Mouse (Mus musculus): ENCODE measurements around the gene Gm34302. TPM values are rescaled to one million over a fixed set of nuclear protein-coding genes. Genes with fewer than 3 reads are reported as not detected.
A peak's percentile ranks its signal among the peaks of the same experiment; 100 is the strongest.
"Not testable (repeated sequence)": the region's sequence is repeated elsewhere in the genome, so short reads cannot be mapped to it uniquely, and the experiment has no call there.

The Gm34302 gene
- total RNA-seq (2021): not detected

DNA sequence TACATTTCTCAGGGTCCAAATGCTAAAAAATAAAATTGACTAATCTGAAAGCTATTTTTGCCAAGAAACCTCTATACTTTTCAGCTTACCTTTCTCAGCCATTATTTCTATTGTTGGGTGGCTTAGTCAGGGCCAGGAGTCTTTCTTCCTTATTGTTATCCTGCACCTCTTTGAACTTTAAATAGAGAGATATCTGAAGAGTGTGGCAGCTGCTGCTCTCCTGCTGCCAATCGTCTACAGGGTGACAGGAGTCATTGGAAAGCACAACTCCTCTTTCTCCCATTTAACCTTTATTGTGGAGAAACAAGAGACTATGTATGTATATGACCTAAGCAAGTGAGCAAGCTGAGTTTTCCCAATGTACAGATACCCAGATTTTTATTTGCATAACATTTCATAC lies at the start of gene Gm34302:
Gm34302 (minus strand) TSS at position 154 of the 400 bp plus-strand sequence.
- intact Hi-C loops (cut with DNase I): no loop called here

DNA sequence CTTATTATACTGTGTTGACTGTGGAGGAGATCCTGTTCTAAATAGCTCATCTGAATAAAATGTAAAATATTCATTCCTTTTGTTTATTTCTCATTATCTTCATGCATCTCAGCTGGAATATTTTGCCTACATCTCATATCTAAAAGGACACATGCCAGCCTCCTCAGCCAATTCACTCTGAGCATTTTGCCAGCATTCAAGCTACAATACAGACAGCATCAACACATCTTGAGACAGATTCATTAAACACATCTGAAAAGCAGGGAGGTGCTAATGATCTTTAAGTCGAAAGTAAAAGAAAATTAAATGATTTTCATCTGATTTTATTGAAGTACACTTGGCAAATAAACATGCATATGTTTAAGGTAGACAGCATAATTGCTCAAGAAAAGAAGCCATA lies 48.2 kb upstream of the Gm34302 start:
- DNase-seq (ENCODE audit: low spot score in 2 of 2): no peak
- intact Hi-C loops (cut with DNase I): no loop called here

More for the DNA sequence above, at the start of gene Gm34302:
- no peak for DNase-seq (ENCODE audit: low spot score in 2 of 2)

DNA sequence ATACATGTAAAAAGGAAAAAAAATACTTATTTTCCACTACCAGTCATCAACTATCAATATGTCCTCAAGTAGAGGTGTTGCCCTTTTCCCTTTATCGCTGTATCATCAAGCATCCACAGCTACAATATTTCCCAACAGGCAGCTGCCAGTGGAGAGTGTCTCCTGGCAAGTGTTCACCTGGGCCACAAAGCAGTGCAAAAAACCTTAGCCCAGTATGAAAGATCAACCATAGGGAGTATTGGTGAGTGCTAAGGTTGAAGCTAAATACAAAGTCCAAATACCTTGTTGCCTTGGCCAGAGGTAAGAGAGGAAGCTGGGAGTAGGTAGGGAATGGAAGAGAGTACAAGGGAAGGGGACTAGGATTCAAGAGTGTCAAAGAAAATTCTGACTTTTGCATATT lies 34.0 kb upstream of the Gm34302 start:
- intact Hi-C loops (cut with DNase I): no loop called here
- DNase-seq (ENCODE audit: low spot score in 2 of 2): no peak

DNA sequence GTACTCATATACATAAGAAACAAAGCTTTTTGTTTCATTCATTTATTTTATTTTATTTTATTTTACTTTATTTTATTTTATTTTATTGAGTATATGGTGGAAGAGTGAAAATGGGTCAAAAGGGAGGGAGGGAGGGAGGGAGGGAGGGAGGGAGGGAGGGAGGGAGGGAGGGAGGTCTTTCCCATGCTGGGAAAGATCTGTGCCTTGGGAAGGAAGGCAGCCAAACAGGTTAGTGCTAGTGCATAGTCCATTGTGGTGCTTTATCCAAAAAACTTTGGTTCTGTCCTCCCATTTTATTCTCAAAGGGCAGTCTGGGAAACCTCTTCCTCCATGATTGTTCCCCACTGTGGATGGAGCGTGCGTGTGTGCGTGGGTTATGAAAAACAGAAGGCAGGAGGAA lies 32.6 kb upstream of the Gm34302 start:
- intact Hi-C loops (cut with DNase I); DNase-seq (ENCODE audit: low spot score in 2 of 2): not testable (repeated sequence)

DNA sequence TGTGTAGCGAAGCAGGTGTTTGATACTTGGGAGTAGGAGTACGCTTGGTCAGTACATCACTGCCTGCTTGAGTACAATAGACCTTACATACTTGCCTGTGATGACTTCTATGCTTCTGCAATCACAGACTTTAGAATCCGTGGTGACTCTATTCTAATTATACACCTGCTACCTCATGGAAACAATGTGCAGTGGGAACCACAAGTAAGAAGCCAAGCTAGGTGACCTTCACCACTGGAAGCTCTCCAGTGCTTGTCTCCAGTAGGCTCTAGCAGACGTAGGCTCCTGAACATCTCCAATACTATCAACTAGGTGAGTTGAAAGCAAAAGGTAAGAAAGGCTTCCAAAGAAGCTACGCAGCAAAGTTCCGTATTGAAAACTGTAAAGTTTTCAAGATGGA lies 27.6 kb upstream of the Gm34302 start:
- intact Hi-C loops (cut with DNase I): no loop called here
- DNase-seq (ENCODE audit: low spot score in 2 of 2): no peak

DNA sequence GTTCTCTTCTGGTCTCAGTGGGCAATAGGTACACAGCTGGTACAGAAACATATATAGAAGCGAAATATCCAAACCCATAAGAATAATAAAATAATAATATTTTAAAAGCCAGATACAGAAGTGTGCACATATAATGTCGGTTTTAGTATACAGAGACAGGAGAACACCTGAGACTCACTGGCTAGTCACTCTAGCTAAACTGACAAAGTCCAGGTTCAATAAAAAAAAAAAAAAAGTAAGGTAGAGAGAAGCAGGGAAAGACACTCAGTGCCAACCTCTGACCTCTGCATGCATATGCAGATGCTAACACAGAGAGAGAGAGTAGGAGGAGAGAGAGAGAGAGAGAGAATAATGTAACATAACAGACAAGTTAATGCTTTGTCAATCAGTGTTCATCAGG lies 25.8 kb upstream of the Gm34302 start:
- intact Hi-C loops (cut with DNase I): no loop called here
- DNase-seq (ENCODE audit: low spot score in 2 of 2): no peak

DNA sequence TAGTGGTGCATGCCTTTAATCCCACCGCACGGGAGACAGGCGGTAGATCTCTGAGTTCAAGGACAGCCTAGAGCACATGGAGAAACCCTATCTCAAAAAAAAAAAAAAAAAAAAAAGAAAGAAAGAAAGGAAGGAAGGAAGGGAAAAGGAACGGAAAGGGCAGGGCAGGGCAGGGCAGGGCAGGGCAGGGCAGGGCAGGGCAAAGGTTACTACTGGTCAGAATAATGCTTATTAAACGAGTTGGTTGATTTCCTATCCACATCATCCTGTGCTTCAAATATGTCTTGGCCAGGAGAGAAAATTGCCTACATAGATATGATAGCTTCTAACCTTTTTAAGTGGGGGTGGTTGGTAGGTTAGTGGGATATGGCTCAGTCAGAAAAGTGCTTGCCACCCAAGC lies 25.2 kb upstream of the Gm34302 start:
- intact Hi-C loops (cut with DNase I): no loop called here
- DNase-seq (ENCODE audit: low spot score in 2 of 2): no peak

DNA sequence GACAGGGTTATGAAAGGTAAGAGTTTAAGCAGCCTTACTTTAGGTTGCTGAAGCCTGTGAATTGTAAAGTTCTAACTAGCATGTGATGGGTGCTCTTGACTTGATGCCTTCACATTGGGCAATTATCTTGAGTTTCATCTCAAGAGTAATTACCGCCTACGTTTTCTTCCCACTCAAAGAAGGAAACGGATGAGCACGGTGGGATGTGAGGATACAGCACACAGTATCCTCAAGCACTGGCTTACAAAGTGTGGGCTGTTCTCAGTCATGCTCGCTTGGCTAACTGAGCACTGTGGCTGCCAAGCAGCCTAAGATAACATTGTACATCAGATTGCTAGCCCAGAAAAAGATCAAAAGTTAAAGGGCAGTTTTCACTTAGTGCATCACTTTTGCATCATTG lies 20.8 kb upstream of the Gm34302 start:
- peak in 1 of 2 experiments; percentile 4 for DNase-seq (ENCODE audit: low spot score in 2 of 2)
- intact Hi-C loops (cut with DNase I): no loop called here

DNA sequence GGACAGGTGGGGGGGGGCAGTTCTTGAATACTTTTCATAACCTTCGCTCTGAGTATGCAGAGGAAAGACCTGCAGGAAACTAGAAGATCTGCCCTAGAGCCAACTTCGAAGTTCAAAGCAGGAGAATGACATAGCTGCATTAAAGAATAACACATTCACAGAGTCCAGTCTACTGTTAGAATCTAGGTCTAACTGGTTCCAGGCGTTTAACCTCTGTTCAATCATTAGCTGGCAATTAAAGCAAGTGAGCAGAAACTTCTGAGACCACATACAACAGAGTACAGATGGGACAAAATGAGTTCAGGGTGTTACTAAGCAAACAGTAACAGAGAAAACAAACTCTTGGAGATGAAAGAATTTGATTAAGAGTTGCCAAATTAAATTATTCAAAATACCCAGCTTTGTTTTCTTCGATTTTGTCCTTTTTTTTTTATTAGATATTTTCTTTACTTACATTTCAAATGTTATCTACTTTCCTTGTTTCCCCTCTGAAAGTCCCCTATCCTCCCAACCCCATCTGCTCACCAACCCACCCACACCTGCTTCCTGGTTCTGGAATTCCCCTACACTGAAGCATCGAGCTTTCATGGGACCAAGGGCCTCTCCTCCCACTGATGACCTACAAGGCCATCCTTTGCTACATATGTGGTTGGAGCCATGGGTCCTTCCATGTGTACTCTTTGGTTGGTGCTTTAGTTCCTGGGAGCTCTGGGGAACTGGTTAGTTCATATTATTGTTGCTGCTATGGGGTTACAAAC lies 11.1 kb upstream of the Gm34302 start:
- intact Hi-C loops (cut with DNase I): no loop called here
- no peak for DNase-seq (ENCODE audit: low spot score in 2 of 2)

DNA sequence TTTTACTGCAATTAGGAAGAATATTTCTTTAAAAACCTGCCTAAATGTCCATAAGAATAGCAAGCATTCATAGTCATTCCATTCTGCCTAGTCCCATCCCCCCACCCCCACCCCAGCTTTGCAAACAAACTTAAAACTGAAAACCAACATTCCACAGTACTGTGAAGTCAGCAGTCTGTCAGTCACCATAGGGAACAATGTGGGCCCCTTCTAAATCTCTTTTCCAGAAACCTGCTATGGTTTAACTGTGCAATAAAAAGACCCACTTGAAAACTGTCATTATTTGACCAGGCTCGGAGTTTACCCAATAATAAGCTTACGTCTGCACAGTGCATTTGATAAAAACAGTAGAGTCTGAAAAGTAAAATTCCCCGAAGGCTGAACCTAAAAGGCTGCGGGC lies 9.9 kb upstream of the Gm34302 start:
- DNase-seq (ENCODE audit: low spot score in 2 of 2): no peak
- intact Hi-C loops (cut with DNase I): no loop called here

DNA sequence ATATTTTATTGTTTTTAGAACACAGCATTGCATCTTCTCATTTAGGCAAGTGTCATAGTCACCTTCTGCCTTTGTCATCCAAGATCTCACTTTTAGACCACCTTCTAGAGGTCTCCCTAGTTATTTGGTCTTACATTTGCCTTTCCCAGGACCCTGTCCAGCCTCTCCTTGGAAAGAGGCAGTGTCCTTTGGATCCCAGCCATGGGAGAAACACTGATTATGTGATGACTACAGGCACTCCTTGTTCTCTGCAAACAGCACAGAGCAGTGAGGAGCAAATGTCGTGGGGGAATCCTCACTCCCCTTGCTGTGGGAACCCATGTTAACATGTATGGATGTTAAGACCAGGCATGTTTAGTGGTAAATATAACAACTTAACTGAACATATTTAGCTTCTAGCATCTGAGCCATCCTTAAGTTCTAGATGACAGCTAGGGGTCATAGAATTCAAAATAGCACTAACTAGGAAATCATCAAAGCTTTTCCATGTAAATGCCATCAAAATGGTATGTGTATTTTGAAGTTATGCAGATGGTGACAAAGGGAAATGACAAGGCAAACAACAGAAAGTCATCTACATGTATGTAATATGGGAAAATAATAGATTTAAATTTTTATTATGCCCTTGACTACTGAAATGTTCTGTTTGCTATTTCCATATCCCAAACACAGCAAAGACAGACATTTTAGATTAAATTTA lies 43.1 kb downstream of the Gm34302 start:
- intact Hi-C loops (cut with DNase I): no loop called here
- no peak for DNase-seq (ENCODE audit: low spot score in 2 of 2)

DNA sequence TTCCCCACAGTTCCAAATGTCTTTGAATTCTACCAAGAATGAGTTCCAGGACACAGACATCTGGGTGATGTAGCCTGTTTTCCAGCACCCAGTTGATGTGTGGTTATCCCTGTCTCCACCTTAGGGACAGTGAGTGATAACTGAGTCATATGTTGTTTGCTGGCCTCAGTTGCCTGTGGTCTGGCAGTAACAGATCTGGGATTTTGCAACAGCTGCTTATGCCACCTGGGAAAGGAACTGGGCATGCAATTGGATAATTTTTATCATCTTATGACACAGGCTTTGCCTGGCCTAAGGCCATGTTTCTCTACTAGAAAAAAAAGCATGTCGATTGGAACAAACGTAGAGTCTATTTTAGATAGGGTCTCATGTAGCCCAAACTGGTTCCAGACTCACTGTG lies 43.9 kb downstream of the Gm34302 start:
- intact Hi-C loops (cut with DNase I): no loop called here

DNA sequence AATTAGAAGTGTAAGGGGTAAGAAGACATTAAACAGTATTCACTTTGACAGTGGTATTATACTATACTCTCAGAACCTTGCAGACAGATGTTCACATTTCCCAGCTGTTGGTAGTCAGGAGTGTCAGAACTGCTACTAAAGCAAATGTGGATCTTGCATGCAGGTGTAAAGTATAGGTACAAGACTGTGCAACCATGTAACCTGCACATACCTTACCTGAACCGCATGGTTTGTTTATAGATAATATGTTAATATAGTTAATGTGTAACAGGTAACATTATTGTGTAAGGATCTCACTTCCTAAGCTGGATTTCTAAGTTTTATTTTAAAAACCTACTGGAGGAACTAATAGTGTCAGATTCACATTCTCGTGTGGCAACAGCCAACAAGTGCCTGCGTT lies 44.8 kb downstream of the Gm34302 start:
- no peak for DNase-seq (ENCODE audit: low spot score in 2 of 2)
- intact Hi-C loops (cut with DNase I): no loop called here

More for the DNA sequence above, 43.9 kb downstream of the Gm34302 start:
- DNase-seq (ENCODE audit: low spot score in 2 of 2): no peak

Other genes with a start within 250 kb of the Gm34302 start
- gene Mme, start 242.3 kb downstream of the Gm34302 start, total RNA-seq (2021): 10 to 100 TPM in 1 of 2 experiments, 1 to 10 TPM in 1; 7.4 to 10.9 TPM

Measured in left cerebral cortex, postnatal 36 days (tissue).